Mouse (Mus musculus): ENCODE results near the gene Tut7.

DNA sequence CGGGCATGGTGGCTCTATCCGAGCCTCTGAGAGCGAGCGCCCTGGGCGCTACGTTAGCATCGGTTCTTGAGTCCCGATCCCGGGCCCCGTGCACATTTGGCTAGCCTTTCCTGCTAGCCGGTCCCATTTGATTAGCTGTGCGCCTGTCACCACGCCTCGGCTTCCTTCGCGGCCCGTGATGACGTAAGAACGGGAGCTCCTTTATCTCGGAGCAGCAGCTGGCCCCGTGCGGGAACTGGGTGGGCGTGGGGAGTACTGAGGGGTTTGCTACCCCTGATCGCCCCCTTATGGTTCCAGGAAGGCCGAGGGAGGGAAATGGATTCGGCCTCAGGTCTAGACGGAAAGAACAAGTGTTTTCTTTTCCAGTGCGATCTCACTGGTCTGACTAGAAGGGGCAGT lies 52.8 kb downstream of the Tut7 start:
- TF ChIP-seq EP300 (IDR thresholded peaks at IDR 0.05; ENCODE audit: low read depth) (peak; percentile 93), CTCF (IDR thresholded peaks at IDR 0.05; ENCODE audit: low read depth) (peak; percentile 78)

Data from liver, embryonic 14.5 days (tissue).